Mouse (Mus musculus) embryonic fibroblast, embryonic 13.5 days (primary cell): ENCODE results near the gene Phf21a.

ENCODE experiments used
- CTCF ChIP-seq: IDR thresholded peaks from 2 replicates; pipeline ENCODE4 v1.5.1; 2011; ENCODE audit warnings: mild to moderate bottlenecking, control low read depth, low read length, moderate library complexity, borderline replicate concordance; ENCODE audit not compliant: insufficient read depth
- POLR2A ChIP-seq: IDR thresholded peaks from 2 replicates; pipeline ENCODE4 v1.6.1; 2011; ENCODE audit warnings: low read depth, mild to moderate bottlenecking, control low read depth, low read length, moderate library complexity

- TF ChIP-seq CTCF (no peak), POLR2A (no peak)
Observed at GRCm38 (mm10) chr2:92353402-92353801, 260.5 kb downstream of the Phf21a start.
